27 mouse cellular contexts compared by ENCODE assay signal in genomic region chr11:103343063-103343462, GRCm38 (mm10). TPM values are rescaled to one million over a fixed set of nuclear protein-coding genes. Genes with fewer than 3 reads are reported as not detected.
DNase-seq lines count a peak whose midpoint lies in the region; ATAC-seq lines count a peak whose summit lies in the region.
"Had no signal": no experiment of that assay in that cellular context is flagged by ENCODE, and none has a peak within 500 bp of the region (broad histone marks: within the 10 kb centered on the region; RNA-seq: fewer than 3 reads in every experiment).

No protein-coding gene starts in this region.

- intact Hi-C loops in gastrocnemius, postnatal 36 days (cut with DNase I): no loop called here

- no peak overlapping the region for H3K27ac ChIP-seq in liver, embryonic 12.5 days
- no peak overlapping the region for H3K27ac ChIP-seq in liver, embryonic 11.5 days (ENCODE audit: low read depth, low read length)
- no peak overlapping the region for H3K27ac ChIP-seq in liver, embryonic 16.5 days (ENCODE audit: low read length)
- H3K27ac ChIP-seq: embryonic facial prominence, embryonic 15.5 days; forebrain, embryonic 15.5 days; heart, adult 2 months; hindbrain, embryonic 14.5 days; liver, embryonic 14.5 days; midbrain, embryonic 10.5 days; neural tube, embryonic 15.5 days had no signal

- WGBS in liver, embryonic 12.5 days (ENCODE audit: insufficient replicate concordance): 63% methylated on average over 6 of the region's 6 CpGs
- 79% methylated on average over 6 of the region's 6 CpGs for WGBS in liver, embryonic 11.5 days
- 69% methylated on average over 6 of the region's 6 CpGs for WGBS in liver, embryonic 16.5 days (ENCODE audit: insufficient replicate concordance)

- H3K4me2 ChIP-seq in liver, embryonic 12.5 days: 0 out of 2 replicates have a peak overlapping the region, but pooled peaks have one; percentile 25
- H3K4me2 ChIP-seq in liver, embryonic 11.5 days: no peak overlapping the region
- peak overlapping the region; percentile 36; the same call in 1 of the 2 replicates for H3K4me2 ChIP-seq in liver, embryonic 16.5 days (ENCODE audit: low read depth, low read length)
- H3K4me2 ChIP-seq: embryonic facial prominence, embryonic 15.5 days; forebrain, embryonic 15.5 days; hindbrain, embryonic 14.5 days; neural tube, embryonic 15.5 days had no signal

- ATAC-seq in liver, embryonic 12.5 days: no peak
- no peak for ATAC-seq in liver, embryonic 11.5 days (replicated peaks; ENCODE audit: low FRiP score)
- no peak for ATAC-seq in liver, embryonic 16.5 days (ENCODE audit: low read depth)
- ATAC-seq: forebrain, embryonic 15.5 days; Patski had no signal

- no peaks in the 10 kb centered on the region for H3K27me3 ChIP-seq in liver, embryonic 12.5 days (replicated peaks)
- H3K27me3 ChIP-seq in liver, embryonic 11.5 days (replicated peaks; ENCODE audit: control insufficient read depth, insufficient read depth, low read length): no peaks in the 10 kb centered on the region
- no peaks in the 10 kb centered on the region for H3K27me3 ChIP-seq in liver, embryonic 16.5 days (ENCODE audit: control insufficient read depth, insufficient read depth, low read depth, low read length)
- H3K27me3 ChIP-seq: embryonic facial prominence, embryonic 15.5 days; forebrain, embryonic 15.5 days; neural tube, embryonic 15.5 days; Patski had no signal

- no peak overlapping the region for H3K4me3 ChIP-seq in liver, embryonic 12.5 days
- H3K4me3 ChIP-seq in liver, embryonic 11.5 days (ENCODE audit: low read depth, low read length): no peak overlapping the region
- H3K4me3 ChIP-seq in liver, embryonic 16.5 days (ENCODE audit: low read depth, low read length): no peak overlapping the region
- H3K4me3 ChIP-seq: embryonic facial prominence, embryonic 15.5 days; forebrain, embryonic 15.5 days; heart, adult 2 months; midbrain, embryonic 10.5 days; neural tube, embryonic 15.5 days had no signal

- no peaks in the 10 kb centered on the region for H3K36me3 ChIP-seq in liver, embryonic 12.5 days
- no peaks in the 10 kb centered on the region for H3K36me3 ChIP-seq in liver, embryonic 11.5 days (ENCODE audit: control insufficient read depth, insufficient read depth, low read length)
- H3K36me3 ChIP-seq in liver, embryonic 16.5 days (ENCODE audit: control insufficient read depth, insufficient read depth): no peaks in the 10 kb centered on the region
- H3K36me3 ChIP-seq: embryonic facial prominence, embryonic 15.5 days; forebrain, embryonic 15.5 days; midbrain, embryonic 10.5 days; neural tube, embryonic 15.5 days had no signal

- no peak for DNase-seq in liver, embryonic 11.5 days (ENCODE audit: low spot score)
- peak; percentile 53 to 55 for DNase-seq in B cell, adult 2 months
- peak; percentile 36 for DNase-seq in CD4-positive helper T cell, adult 2 months (ENCODE audit: low read depth, low spot score)
- no peak for DNase-seq in cerebellum, adult 9-11 months
- DNase-seq in gastrocnemius, postnatal 36 days: no peak
- DNase-seq: adrenal gland, adult 2 months; cerebellum, adult 2 months; gastrocnemius, postnatal 14 days; heart, adult 2 months; heart, postnatal 4 days; kidney, adult 9 months; kidney, postnatal 14 days; layer of hippocampus, postnatal 36 days; lung, postnatal 10 days; right cerebral cortex, adult 18-20 months; right cerebral cortex, postnatal 4 days; thymus, postnatal 36 days had no signal

- peaks cover 23% of the 10 kb centered on the region for H3K4me1 ChIP-seq in liver, embryonic 12.5 days
- peaks cover 9% of the 10 kb centered on the region; the same call in 1 of the 2 replicates for H3K4me1 ChIP-seq in liver, embryonic 11.5 days (replicated peaks; ENCODE audit: control insufficient read depth, insufficient read depth, low read length)
- peaks cover 16% of the 10 kb centered on the region for H3K4me1 ChIP-seq in liver, embryonic 16.5 days (ENCODE audit: control insufficient read depth, low read depth, low read length)

- H3K9me3 ChIP-seq in liver, embryonic 12.5 days (replicated peaks): no peaks in the 10 kb centered on the region
- H3K9me3 ChIP-seq in liver, embryonic 11.5 days (ENCODE audit: control insufficient read depth, low read length): no peaks in the 10 kb centered on the region
- H3K9me3 ChIP-seq in liver, embryonic 16.5 days (replicated peaks; ENCODE audit: control insufficient read depth, low read length): no peaks in the 10 kb centered on the region
- H3K9me3 ChIP-seq: embryonic facial prominence, embryonic 15.5 days; forebrain, embryonic 15.5 days; G1E; midbrain, embryonic 10.5 days; neural tube, embryonic 15.5 days had no signal

- H3K9ac ChIP-seq in liver, embryonic 12.5 days: no peak overlapping the region
- H3K9ac ChIP-seq in liver, embryonic 11.5 days (ENCODE audit: low read depth, low read length): no peak overlapping the region
- H3K9ac ChIP-seq in liver, embryonic 16.5 days (ENCODE audit: low read depth, low read length): no peak overlapping the region
- H3K9ac ChIP-seq: embryonic facial prominence, embryonic 15.5 days; forebrain, embryonic 15.5 days; hindbrain, embryonic 14.5 days; liver, embryonic 14.5 days; neural tube, embryonic 15.5 days had no signal

RNA-seq across cellular contexts. Expression of gene Arhgap27, which starts 20.4 kb away (rescaled TPM):
- 2.7 and 4.0 TPM in 2 replicates for polyA plus RNA-seq in liver, embryonic 12.5 days (2016; fragmentation: Nextera tagmentation; extraction: Ambion mirVana)
- 5.0 and 5.1 TPM in 2 replicates for polyA plus RNA-seq in liver, embryonic 11.5 days (2014; fragmentation: Nextera tagmentation; extraction: Ambion mirVana)
- polyA plus RNA-seq in liver, embryonic 16.5 days (2015; fragmentation: Nextera tagmentation; extraction: Ambion mirVana): 2.2 and 3.8 TPM in 2 replicates
- total RNA-seq in gastrocnemius, postnatal 36 days (2021): 1 to 10 TPM; 4.6 to 4.8 TPM

Comparison
In these comparisons a context has a peak if more than half of its experiments do, and no peak if none do; other contexts are left out.
1. DNase-seq: peak in B cell, adult 2 months (2 of 2) and CD4-positive helper T cell, adult 2 months (single experiment); none in liver, embryonic 11.5 days (single experiment), cerebellum, adult 9-11 months (single experiment) and gastrocnemius, postnatal 36 days (0 of 2).